Mouse (Mus musculus) small intestine, adult 2 months (tissue): ENCODE data around the gene Sav1.

ENCODE experiments used
- CTCF ChIP-seq: fragments of 200-500 bp; IDR thresholded peaks from 2 replicates; pipeline ENCODE4 v1.5.1; 2012; ENCODE audit warnings: low read depth, mild to moderate bottlenecking, control low read depth, inconsistent platforms, low read length, moderate library complexity, mixed read lengths; ENCODE audit not compliant: insufficient replicate concordance, insufficient read length; ENCODE audit errors: extremely low read depth
- POLR2A ChIP-seq: fragments of 200-500 bp; IDR thresholded peaks from 2 replicates; pipeline ENCODE4 v1.6.1; 2012; ENCODE audit warnings: low read depth, mild to moderate bottlenecking, control low read depth, inconsistent platforms, low read length, moderate library complexity

DNA sequence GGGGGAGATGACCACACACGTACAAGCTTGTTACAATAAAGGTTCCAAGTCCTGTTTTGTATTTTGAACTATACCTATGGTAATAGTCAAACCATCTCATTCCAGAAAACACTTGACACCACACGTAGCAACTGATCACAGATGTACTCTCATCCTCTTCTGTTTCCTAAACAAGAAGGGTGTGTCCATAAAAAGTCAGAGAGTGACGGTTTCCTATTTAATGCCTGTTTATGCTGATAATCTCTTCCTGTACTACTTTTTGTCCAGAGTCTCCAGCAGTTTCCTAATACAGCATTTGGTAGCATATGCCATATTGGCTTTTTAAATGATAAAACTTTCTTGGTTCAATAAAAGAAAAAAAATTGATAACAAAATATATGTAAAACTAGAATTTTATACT is 21.2 kb downstream of the Sav1 start:
- TF ChIP-seq POLR2A (no peak), CTCF (no peak)
